Mouse (Mus musculus) cortical plate, adult 2 months (tissue): ENCODE results near the gene Pigf.

Experiments
- CTCF ChIP-seq: fragments of 200-500 bp; IDR thresholded peaks from 2 replicates; pipeline ENCODE4 v1.5.1; 2011; ENCODE audit warnings: mild to moderate bottlenecking, control low read depth, low read length; ENCODE audit not compliant: insufficient read depth; ENCODE audit errors: extremely low read depth
- POLR2A ChIP-seq: fragments of 200-500 bp; IDR thresholded peaks from 2 replicates; pipeline ENCODE4 v1.6.1; 2011; ENCODE audit warnings: mild to moderate bottlenecking, low read length, control low read depth; ENCODE audit not compliant: insufficient read depth; ENCODE audit errors: extremely low read depth

GRCm38 (mm10) chr17:86964502-86964901, 60.7 kb downstream of the Pigf start:
- no peak for TF ChIP-seq CTCF
- no peak for TF ChIP-seq POLR2A
